Mouse (Mus musculus) c-Kit-negative CD71-positive TER-119-positive erythroid progenitor cells, embryonic 14.5 days (primary cell): Measurements from ENCODE around the gene Ccnb2.

Experiments
- DNase-seq: peaks from one replicate; pipeline ENCODE4 v3.0.0-alpha.2; 2013; ENCODE audit warnings: low read depth, low spot score

Ccnb2 gene

DNA sequence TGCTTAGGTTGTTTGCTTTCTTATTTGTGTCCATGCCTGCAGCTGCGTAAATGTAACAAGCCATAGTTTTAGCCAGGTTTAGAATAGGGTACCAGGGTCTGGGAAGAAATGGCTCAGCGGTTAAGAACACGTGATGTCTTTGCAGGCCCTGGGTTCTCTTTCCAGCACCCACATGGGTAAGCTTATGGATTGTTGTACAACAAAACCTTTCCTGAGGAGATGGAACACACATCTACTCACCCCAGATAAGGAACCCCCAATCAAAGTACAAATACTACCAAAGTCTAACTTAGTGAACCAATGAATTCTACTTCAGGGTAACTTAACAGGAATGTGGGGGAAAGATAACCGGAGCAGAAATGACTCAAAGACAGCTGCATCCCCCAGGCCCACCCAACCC lies 36.9 kb downstream of the Ccnb2 start:
- DNase-seq: no peak

DNA sequence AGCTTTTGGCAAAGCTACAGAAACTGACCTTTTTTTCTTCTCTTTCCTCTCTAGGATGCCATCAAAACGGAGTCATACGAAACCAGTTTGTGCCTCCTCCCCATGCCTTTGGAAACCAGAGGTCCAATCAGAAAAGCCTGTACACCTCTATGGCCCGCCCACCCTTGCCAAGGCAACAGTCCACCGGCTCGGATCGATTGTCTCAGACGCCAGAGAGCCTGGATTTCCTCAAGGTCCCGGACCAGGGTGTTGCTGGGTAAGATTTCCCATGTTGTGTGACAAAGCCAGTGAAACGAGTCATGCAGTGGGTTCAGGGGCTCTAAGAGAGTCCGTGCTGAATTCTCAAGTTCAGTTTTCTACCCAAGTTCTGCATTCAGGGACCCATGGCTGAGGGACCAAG lies 37.6 kb downstream of the Ccnb2 start:
- no peak for DNase-seq

DNA sequence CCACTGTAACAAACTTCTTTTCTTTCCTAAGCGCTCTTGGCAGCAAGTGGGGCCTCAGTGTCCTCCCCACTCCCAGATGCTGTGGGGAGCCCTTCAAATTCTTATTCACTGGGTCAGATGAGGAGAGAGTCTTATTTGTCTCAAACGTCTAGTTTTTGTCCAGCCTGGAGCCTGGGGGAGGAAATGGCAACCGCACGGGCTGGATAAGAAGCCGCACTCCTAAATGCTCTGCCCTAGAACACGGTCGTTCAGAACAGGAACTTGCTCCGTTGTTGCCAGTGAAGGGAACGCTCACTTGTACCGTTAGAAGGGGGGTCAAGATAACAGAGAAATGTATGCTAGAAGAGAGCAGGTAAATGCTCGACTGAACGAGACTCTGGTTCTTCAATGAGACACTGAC lies 39.3 kb downstream of the Ccnb2 start:
- no peak for DNase-seq

DNA sequence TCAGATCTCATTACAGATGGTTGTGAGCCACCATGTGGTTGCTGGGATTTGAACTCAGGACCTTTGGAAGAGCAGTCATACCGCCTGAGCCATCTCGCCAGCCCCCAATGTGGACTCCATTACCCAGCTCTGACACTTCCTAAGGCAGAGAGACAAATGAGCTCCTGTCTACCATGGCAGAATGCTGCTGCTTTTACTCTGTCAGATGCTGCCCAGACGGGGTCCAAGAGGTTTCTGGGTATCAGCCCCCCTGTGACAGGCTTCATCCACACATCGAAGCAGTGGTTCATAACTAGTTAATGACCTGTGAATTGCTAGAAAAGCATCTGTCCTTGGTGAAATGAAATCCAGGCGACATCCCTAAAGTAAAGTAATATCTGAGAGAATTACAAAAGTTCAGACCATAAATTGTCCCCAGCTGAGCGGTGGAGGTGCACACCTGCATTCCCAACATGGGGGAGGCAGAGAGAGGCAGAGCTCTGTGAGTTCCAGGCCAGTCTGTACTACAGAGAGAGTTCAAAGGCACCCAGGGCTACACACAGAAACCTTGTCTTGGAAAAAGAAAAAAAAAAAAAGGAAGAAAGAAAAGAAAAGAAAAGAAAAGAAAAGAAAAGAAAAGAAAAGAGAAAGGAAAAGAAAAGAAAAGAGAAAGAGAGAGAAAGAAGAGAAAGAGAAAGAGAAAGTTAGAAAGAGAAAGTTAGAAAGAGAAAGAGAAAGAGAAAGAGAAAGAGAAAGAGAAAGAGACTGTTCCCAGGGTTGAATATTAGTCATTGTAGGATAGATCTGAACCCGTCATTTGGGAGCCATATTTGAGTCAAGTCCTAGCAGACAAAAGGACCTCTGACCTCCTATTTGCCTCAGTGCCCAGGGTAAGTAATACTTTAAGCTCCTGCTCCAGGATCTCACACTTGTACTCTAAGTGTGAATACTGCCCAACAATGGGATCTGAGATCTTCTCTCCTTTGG lies 41.6 kb downstream of the Ccnb2 start:
- DNase-seq: no peak

DNA sequence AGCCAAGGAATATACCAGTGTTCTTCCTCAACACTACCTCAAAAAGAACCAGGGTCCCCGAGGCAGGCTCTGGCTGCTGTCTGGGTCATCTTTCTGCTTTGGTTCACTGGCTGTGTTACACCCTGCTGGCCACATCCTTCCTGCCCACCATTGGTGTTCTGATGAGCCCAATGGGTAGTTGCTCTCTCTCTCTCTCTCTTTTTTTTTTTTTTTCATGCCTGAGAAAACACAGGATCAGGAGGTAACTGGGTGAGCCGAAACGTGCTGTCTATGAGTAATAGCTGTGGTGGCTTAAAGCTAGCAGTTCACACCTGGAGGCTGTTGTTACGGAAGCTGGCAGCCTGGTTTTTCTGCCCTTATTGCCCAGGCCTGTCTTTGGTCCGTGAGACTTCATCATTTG lies 49.7 kb downstream of the Ccnb2 start:
- no peak for DNase-seq

DNA sequence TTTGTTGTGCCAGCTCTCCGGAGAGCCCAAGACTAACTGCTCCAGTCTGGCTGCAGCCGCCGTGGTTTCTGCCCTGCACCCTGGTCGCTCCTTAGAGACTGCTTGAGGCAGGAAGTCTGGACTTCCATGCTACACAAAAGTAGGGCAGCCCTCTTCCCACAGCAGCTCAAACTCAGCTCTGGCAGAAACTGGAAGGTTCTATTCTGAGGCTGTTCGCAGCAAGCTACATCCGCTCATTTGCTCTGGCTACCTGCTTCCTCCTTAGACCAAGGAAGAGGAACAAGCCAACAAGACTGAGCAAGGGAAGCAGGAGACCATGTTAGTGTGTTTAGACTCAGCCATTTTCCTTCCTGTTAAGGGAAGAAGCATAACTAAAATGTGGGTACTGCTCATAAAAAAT lies 54.4 kb downstream of the Ccnb2 start:
- no peak for DNase-seq

DNA sequence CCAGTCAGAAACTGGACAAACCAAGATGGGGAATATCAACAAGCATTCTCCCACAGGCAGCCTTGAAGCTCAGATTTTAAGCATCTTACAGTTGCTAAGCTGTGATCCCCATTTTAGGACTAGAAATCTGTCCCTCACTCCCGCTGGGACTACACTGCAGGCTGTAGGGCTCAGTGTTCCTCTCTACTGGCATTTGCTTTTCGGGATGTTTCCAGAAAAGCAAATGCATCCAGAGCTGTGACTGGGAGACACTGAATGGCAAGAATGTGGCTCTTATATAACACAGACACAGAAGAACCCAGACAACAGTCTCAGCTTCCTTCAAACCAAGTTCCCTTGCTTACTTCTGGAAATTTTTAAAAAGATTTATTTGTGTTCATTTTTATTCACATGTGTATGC lies 55.4 kb downstream of the Ccnb2 start:
- no peak for DNase-seq

DNA sequence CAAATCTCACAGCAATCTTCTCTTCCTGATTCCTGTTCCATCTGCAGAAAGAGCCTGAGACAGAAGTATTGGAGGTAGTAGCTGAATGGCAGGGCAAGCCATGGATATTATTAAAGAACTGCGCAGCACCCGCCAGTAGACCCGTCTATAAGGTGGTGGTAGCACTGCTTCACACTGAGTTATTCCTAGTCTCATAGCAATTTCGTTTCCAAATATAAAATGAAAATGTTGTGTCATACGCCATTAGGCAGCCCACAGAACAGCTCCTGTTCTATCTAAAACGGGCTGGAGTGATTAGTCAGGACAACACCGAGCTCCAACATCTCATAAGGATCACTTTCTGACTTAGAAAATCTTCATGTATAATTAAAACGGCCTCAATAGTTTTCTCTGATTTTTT lies 56.6 kb downstream of the Ccnb2 start:
- no peak for DNase-seq

DNA sequence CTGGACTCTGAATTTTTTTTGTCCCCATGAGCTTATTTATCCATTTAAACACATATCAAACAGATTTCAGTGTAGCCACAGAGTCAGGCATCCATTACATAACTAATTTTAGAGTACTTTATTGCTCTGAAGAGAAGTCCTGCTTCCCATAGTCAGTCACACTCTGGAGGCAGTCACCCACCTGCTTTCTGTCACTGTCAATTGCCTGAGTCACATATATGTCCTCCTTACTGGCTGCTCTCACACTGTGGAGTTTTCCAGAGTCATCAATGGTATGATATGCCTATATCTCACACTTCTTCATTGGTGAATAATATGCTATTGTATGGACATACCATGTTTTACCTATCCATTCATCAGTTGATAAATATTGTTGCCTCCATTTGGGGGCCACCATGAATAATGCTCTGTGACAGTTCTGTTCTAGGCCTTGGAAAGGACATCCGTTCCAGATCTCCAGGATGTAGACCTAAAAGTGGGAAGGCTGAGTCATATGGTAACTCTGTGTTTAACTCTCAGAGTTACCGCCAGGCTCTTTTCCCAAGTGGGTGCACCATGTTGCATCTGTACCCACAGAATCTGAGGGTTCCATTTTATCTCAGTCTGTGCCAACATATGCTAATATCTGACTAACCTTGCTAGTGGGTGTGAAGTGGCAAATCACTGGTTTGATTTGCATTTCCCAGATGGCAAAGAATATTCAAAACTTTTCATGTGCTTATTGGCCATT lies 61.8 kb downstream of the Ccnb2 start:
- DNase-seq: no peak
